Mouse (Mus musculus) adrenal gland, postnatal 4 days (tissue): ENCODE data around the gene Snx18. TPM values are rescaled to one million over a fixed set of nuclear protein-coding genes. Genes with fewer than 3 reads are reported as not detected.

Source experiments
- DNase-seq, 2 experiments: peaks; one replicate each; pipeline ENCODE4 v3.0.0; 2021 to 2022; ENCODE audit warnings: low spot score in 2 of 2, mixed read lengths in 2 of 2
- total RNA-seq, 2 experiments: library from RNA; stranded (reverse); gene quantifications; 2 replicates each; pipeline ENCODE4 v1.2.3; 2021

The Snx18 gene
- total RNA-seq, 2 experiments from 2014 or later: 34.6 to 34.8 TPM

- DNase-seq: no peak
These were observed 18.4 kb downstream of the Snx18 start for GRCm38 (mm10) chr13:113599701-113600530.

- DNase-seq: no peak
These were observed 20.7 kb downstream of the Snx18 start for GRCm38 (mm10) chr13:113597616-113598015.

DNA sequence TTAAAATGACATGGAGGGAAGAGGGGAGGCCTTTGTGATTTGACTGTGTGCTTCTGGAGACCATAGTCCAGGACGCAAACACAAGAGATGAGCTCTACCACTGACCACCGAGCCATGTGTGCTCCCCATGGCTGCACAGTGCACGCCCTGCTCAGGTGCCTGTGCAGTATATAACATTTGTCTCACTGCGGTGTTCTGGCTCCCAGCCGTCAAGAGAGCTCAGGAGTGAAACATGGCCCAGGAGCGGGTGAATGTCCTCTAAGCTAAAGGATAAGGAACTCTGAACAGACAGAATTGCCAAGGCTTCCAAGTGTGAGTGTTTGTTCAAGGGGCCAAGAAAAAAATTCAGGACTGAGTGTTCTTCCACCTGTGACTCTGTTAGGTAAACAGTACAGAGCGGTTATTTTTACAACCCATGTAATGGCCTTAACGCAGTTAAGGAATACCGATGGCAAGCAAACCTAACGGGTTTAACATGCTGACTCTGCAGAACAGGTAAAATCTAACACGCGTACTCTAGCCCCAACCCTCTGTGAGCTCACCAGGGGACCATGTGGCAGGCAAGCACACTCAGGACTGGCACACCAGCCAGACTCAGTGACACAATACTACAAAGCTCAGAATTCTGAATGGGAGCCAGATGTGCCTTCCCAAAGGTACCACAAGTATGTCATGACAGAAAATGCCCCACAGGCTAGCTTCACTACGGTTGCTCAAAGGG is 21.4 kb downstream of the Snx18 start:
- no peak for DNase-seq

DNA sequence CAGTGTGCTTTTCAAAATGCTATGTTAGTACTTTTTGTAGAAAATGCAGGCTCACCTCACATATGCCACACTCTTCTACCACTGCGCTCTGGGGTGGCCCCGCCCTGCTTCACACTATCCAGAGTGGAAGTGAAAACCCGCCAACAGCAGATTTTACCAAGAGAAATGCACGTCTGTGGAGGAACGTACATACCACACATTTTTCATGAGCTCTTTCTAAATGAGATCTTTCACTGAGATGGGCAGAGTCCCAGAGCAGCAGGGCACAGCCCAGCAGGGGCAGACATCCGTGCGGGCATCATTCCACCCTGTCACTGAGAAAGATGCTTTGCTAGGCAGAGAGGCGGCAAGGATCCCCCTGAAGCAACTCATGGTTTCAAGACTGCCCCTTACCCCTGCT is 22.4 kb downstream of the Snx18 start:
- DNase-seq: no peak

DNA sequence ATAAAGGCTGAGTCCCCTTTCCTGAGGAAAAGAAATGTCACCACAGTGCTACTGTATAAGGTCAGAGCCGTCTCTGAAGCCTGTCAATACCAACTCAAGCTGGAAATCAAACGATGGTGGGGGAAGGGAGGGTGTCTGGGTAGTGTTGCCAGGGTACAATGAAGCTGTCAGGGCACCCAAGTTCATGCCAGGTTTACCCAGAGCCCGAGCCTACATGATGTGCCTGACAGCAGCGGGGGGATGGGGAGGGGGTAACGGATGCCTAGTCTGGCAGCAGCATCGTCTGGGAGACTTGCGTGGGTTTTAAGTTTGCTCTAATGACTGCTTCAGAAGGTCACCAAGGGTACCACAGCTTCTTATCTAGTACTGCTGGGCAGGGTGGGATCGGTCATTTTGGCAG is 23.1 kb downstream of the Snx18 start:
- no peak for DNase-seq

- DNase-seq: no peak
These were observed 24.0 kb downstream of the Snx18 start for GRCm38 (mm10) chr13:113594361-113594760.

- no peak for DNase-seq
These were observed 24.7 kb downstream of the Snx18 start for GRCm38 (mm10) chr13:113593711-113594110.

DNA sequence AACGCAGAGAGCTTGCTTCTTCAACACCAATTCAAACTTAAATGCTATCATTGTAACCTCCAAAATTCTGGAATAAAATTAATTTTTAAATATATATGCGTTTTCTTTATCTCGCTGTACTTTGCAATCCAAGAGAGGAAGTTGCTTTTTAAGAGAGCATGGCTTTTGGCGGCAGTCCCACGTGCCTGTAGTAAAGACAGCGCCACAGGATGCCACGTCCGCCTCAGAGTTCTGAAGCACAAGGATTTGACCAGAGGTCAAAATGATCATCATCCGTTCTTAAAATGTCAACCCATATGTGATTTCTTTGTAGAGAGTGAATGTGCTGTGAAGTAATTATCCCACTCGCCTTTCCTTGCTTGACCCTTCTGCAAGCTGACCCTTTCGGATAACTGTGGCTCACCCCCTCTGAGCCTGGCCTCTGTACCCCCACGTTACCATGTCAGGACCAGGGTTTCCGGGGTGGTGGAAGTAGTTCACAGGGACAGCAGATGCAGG is 25.6 kb downstream of the Snx18 start:
- no peak for DNase-seq

GRCm38 (mm10) chr13:113591336-113591735 is 27.0 kb downstream of the Snx18 start:
- DNase-seq: no peak

DNA sequence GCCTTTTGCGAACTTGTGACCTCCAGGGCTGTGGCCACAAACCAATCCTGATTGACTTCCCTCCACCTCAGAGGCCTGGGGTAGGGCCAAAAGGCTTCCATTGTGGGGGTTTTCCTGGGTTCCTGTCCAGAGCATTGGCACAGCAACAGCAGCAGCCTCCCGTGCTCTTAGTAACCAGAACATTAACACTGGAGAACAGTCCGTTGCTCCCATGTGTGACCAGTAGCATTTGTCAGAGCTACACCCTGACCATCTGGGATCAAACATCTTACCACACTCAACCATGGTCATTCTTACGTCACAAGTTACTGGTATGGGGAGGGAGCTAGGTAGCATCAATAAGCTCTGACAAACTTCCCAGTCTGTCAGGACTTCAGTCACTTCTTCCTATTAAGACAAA is 28.1 kb downstream of the Snx18 start:
- DNase-seq: no peak

GRCm38 (mm10) chr13:113589499-113589898 is 28.9 kb downstream of the Snx18 start:
- DNase-seq: no peak

DNA sequence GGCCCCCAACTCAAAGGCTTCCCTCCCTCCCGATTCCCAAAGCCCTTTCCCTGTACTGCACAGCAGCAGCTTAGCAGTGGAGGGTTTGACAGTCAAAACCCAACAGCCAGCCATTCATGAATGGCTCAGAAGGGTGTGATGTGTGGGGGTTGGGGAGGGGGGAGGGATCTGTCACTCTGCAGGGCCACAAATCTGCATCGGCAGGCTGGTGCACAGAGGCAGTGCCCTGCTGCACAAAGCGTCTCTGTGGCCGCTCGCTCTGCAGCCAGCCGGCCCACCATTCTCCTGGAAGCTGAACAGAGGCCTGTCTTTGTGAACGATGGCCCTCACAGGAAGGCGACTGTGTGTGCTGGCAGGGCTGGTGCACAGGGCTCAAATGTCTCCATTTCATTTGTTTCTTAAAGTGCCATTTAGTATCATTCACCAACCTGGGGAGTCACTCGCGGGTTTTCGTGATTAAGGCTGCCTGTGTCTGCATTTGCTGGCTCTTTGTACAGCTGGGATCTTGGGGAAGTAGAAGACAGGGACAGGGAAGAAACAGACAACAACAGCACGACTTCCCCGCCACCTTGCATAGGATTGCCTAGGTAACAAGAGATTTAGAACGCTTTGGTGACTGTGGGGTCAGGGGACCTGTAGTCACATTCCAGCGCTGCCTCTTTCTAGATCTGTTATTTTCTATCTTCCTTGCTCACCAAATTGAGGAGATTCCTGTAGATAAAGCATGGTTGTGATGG is 31.0 kb downstream of the Snx18 start:
- no peak for DNase-seq

- no peak for DNase-seq
These were observed 32.8 kb downstream of the Snx18 start for GRCm38 (mm10) chr13:113585606-113586005.

- DNase-seq: no peak
These were observed 33.9 kb downstream of the Snx18 start for GRCm38 (mm10) chr13:113584431-113584830.

GRCm38 (mm10) chr13:113583563-113583962 is 34.8 kb downstream of the Snx18 start:
- no peak for DNase-seq

- no peak for DNase-seq
These were observed 36.3 kb downstream of the Snx18 start for GRCm38 (mm10) chr13:113582024-113582423.

- DNase-seq: no peak
These were observed 36.9 kb downstream of the Snx18 start for GRCm38 (mm10) chr13:113581436-113581835.

- DNase-seq: no peak
These were observed 38.0 kb downstream of the Snx18 start for GRCm38 (mm10) chr13:113580400-113580790.

- no peak for DNase-seq
These were observed 38.5 kb downstream of the Snx18 start for GRCm38 (mm10) chr13:113579788-113580399.

GRCm38 (mm10) chr13:113574232-113574631 is 44.1 kb downstream of the Snx18 start:
- DNase-seq: no peak

DNA sequence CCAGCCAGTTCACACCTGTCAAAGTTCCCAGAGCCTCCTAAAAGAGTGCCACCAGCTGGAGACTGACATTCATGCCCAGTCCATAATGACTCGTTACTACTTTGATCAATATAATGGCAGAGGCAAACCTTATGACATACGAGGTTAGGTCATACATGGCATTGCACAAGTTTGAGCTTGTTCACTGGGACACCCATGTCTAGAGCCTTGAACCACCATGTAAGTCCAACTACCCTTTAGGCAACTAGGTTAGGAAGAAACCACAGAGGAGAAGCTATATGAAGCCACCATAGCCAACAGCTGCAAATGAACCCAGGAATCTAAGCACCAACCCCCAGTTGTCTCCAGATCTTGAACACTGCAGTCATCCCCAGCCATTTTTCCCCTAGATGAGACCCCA is 45.0 kb downstream of the Snx18 start:
- no peak for DNase-seq
